ENCODE assay signal across 24 mouse cellular contexts in the genomic region with DNA sequence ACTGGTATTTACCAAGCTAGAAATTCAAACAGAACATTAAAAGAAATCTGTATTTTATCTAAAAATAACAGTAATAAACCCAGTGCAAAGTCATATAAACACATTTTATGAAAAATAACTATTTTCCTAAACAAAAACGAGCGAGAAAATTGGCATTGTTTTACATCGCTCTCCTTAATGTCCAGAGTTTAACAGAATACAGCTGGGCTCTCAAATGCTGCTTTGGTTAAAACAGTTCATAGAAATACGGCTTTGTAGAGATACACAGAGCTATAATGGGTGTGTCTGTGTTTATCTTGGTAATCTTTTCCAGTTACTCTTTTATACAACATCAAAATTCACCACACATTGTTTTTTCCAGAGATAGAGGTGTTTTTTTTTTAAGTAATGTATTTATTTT. TPM values are rescaled to one million over a fixed set of nuclear protein-coding genes. Genes with fewer than 3 reads are reported as not detected.
DNase-seq lines count a peak whose midpoint lies in the region; ATAC-seq and TF ChIP-seq lines count a peak whose summit lies in the region.
"Had no signal": no experiment of that assay in that cellular context is flagged by ENCODE, and none has a peak within 500 bp of the region (broad histone marks: within the 10 kb centered on the region; RNA-seq: fewer than 3 reads in every experiment).

No protein-coding gene starts in this region.

- WGBS in kidney, postnatal 0 days = 75% methylated on average over 4 of the region's 4 CpGs
- 47% methylated on average over 4 of the region's 4 CpGs for WGBS in lung, embryonic 15.5 days
- 66% methylated on average over 4 of the region's 4 CpGs for WGBS in lung, postnatal 0 days
- 43% methylated on average over 4 of the region's 4 CpGs for WGBS in stomach, embryonic 16.5 days

- H3K27me3 ChIP-seq in kidney, postnatal 0 days (ENCODE audit: insufficient read depth, low read length) = no peaks in the 10 kb centered on the region
- H3K27me3 ChIP-seq in lung, embryonic 15.5 days = no peaks in the 10 kb centered on the region
- H3K27me3 ChIP-seq in lung, postnatal 0 days (replicated peaks; ENCODE audit: insufficient read depth, low read length) = no peaks in the 10 kb centered on the region
- no peaks in the 10 kb centered on the region for H3K27me3 ChIP-seq in stomach, embryonic 16.5 days (ENCODE audit: control insufficient read depth, insufficient read depth, low read length)
- H3K27me3 ChIP-seq: CH12.LX; embryonic facial prominence, embryonic 12.5 days; forebrain, embryonic 13.5 days; Patski had no signal

- TF ChIP-seq EP300 in lung, postnatal 0 days (IDR thresholded peaks at IDR 0.05) = no peak

- H3K9me3 ChIP-seq in kidney, postnatal 0 days (replicated peaks; ENCODE audit: low read length) = no peaks in the 10 kb centered on the region
- no peaks in the 10 kb centered on the region for H3K9me3 ChIP-seq in lung, embryonic 15.5 days
- H3K9me3 ChIP-seq in lung, postnatal 0 days (ENCODE audit: low read length) = no peaks in the 10 kb centered on the region
- no peaks in the 10 kb centered on the region for H3K9me3 ChIP-seq in stomach, embryonic 16.5 days (replicated peaks; ENCODE audit: control insufficient read depth, low read length)
- H3K9me3 ChIP-seq: embryonic facial prominence, embryonic 10.5 days; embryonic facial prominence, embryonic 12.5 days; G1E had no signal

- peak; percentile 64 for DNase-seq in kidney, postnatal 0 days (ENCODE audit: low spot score)
- no peak for DNase-seq in kidney, adult 11 months
- no peak for DNase-seq in lung, postnatal 10 days
- peak; percentile 32 for DNase-seq in lung, postnatal 0 days (ENCODE audit: low spot score)
- no peak for DNase-seq in lung, adult 18-20 months
- DNase-seq: adrenal gland, adult 8-10 months; adrenal gland, postnatal 14 days; adrenal gland, postnatal 36 days; B cell, adult 2 months; cerebellum, adult 11-12 months; cerebellum, adult 2 months; cerebellum, adult 9-10 months; cerebellum, postnatal 10 days; cerebellum, postnatal 25 days had no signal

- no peak overlapping the region for H3K9ac ChIP-seq in kidney, postnatal 0 days (ENCODE audit: low read depth, low read length)
- H3K9ac ChIP-seq in lung, embryonic 15.5 days = no peak overlapping the region
- no peak overlapping the region for H3K9ac ChIP-seq in lung, postnatal 0 days (replicated peaks; ENCODE audit: low read depth)
- H3K9ac ChIP-seq in stomach, embryonic 16.5 days (ENCODE audit: low read length) = no peak overlapping the region
- H3K9ac ChIP-seq: embryonic facial prominence, embryonic 12.5 days; forebrain, embryonic 13.5 days had no signal

- no peak overlapping the region for H3K27ac ChIP-seq in kidney, postnatal 0 days
- H3K27ac ChIP-seq in lung, embryonic 15.5 days = peak overlapping the region; percentile 56
- no peak overlapping the region for H3K27ac ChIP-seq in lung, postnatal 0 days (ENCODE audit: low read length)
- H3K27ac ChIP-seq in stomach, embryonic 16.5 days (ENCODE audit: low read length) = no peak overlapping the region
- H3K27ac ChIP-seq: embryonic facial prominence, embryonic 10.5 days; embryonic facial prominence, embryonic 12.5 days; forebrain, embryonic 13.5 days had no signal

- ATAC-seq in kidney, postnatal 0 days (replicated peaks; ENCODE audit: low FRiP score, low read depth) = no peak
- ATAC-seq in lung, embryonic 15.5 days (ENCODE audit: borderline replicate concordance, extremely low read depth, low FRiP score, low TSS enrichment) = peak; percentile 79
- ATAC-seq in lung, postnatal 0 days = no peak
- ATAC-seq in stomach, embryonic 16.5 days (ENCODE audit: insufficient read depth, low FRiP score) = peak; percentile 64; the same call in 1 of the 2 replicates
- ATAC-seq: activated CD4-positive, CD25-positive, alpha-beta regulatory T cell, adult 4 months; CD4-positive, CD25-positive, alpha-beta regulatory T cell, adult 4 months; forebrain, embryonic 13.5 days; Patski had no signal

- no peaks in the 10 kb centered on the region for H3K4me1 ChIP-seq in kidney, postnatal 0 days (replicated peaks; ENCODE audit: insufficient read depth, low read length)
- no peaks in the 10 kb centered on the region for H3K4me1 ChIP-seq in lung, embryonic 15.5 days
- H3K4me1 ChIP-seq in lung, postnatal 0 days (ENCODE audit: insufficient read depth, low read depth, low read length) = no peaks in the 10 kb centered on the region
- H3K4me1 ChIP-seq in stomach, embryonic 16.5 days (ENCODE audit: control insufficient read depth, insufficient read depth, low read length) = peaks cover 6% of the 10 kb centered on the region
- H3K4me1 ChIP-seq: embryonic facial prominence, embryonic 12.5 days had no signal

- no peaks in the 10 kb centered on the region for H3K36me3 ChIP-seq in kidney, postnatal 0 days (ENCODE audit: insufficient read depth, low read length)
- H3K36me3 ChIP-seq in lung, embryonic 15.5 days = peaks cover 7% of the 10 kb centered on the region; the same call in 1 of the 2 replicates
- peaks cover 4% of the 10 kb centered on the region; the same call in 1 of the 2 replicates for H3K36me3 ChIP-seq in lung, postnatal 0 days (ENCODE audit: insufficient read depth, low read length)
- no peaks in the 10 kb centered on the region for H3K36me3 ChIP-seq in stomach, embryonic 16.5 days (ENCODE audit: control insufficient read depth, insufficient read depth, low read length)
- H3K36me3 ChIP-seq: embryonic facial prominence, embryonic 10.5 days; embryonic facial prominence, embryonic 12.5 days had no signal

- H3K4me3 ChIP-seq in kidney, postnatal 0 days (replicated peaks; ENCODE audit: low read depth, low read length) = no peak overlapping the region
- no peak overlapping the region for H3K4me3 ChIP-seq in lung, embryonic 15.5 days
- H3K4me3 ChIP-seq in lung, postnatal 0 days (ENCODE audit: low read depth, low read length) = no peak overlapping the region
- no peak overlapping the region for H3K4me3 ChIP-seq in stomach, embryonic 16.5 days (replicated peaks; ENCODE audit: low read length)
- H3K4me3 ChIP-seq: embryonic facial prominence, embryonic 10.5 days; embryonic facial prominence, embryonic 12.5 days; forebrain, embryonic 13.5 days had no signal

- no peak for TF ChIP-seq CTCF in kidney, postnatal 0 days (IDR thresholded peaks at IDR 0.05; ENCODE audit: low read depth)
- no peak for TF ChIP-seq CTCF in lung, postnatal 0 days (IDR thresholded peaks at IDR 0.05)

- no peak overlapping the region for H3K4me2 ChIP-seq in kidney, postnatal 0 days (ENCODE audit: low read length)
- H3K4me2 ChIP-seq in lung, embryonic 15.5 days = no peak overlapping the region
- no peak overlapping the region for H3K4me2 ChIP-seq in lung, postnatal 0 days (replicated peaks; ENCODE audit: low read depth, low read length)
- H3K4me2 ChIP-seq in stomach, embryonic 16.5 days (ENCODE audit: low read depth, low read length) = no peak overlapping the region
- H3K4me2 ChIP-seq: embryonic facial prominence, embryonic 12.5 days; forebrain, embryonic 13.5 days had no signal

RNA-seq across cellular contexts. Expression of a gene that starts 44.8 kb away (rescaled TPM):
- polyA plus RNA-seq in kidney, postnatal 0 days (2015; fragmentation: Nextera tagmentation; extraction: Ambion mirVana) = 43.5 and 44.3 TPM in 2 replicates
- polyA plus RNA-seq in lung, embryonic 15.5 days (2015; fragmentation: Nextera tagmentation; extraction: Ambion mirVana) = 2.8 and 3.1 TPM in 2 replicates
- 1.9 TPM in 2 replicates for polyA plus RNA-seq in lung, postnatal 0 days (2015; fragmentation: Nextera tagmentation; extraction: Ambion mirVana)
- polyA plus RNA-seq in stomach, embryonic 16.5 days (2015; fragmentation: Nextera tagmentation; extraction: Ambion mirVana) = 29.3 and 33.1 TPM in 2 replicates
- polyA plus RNA-seq: G1E, Patski had no signal

Comparison
In these comparisons a context has a peak if more than half of its experiments do, and no peak if none do; other contexts are left out.
1. ATAC-seq: peak in lung, embryonic 15.5 days (single experiment) and stomach, embryonic 16.5 days (single experiment); none in kidney, postnatal 0 days (single experiment) and lung, postnatal 0 days (single experiment).
2. DNase-seq: peak in kidney, postnatal 0 days (single experiment) and lung, postnatal 0 days (single experiment); none in kidney, adult 11 months (single experiment), lung, postnatal 10 days (single experiment) and lung, adult 18-20 months (0 of 2).